Mouse (Mus musculus): ENCODE results near the gene Foxf1.

Foxf1 gene

GRCm38 (mm10) chr8:121132961-121133513, 48.9 kb downstream of the Foxf1 start:
- no peak for DNase-seq

- no peak for DNase-seq
Measured at GRCm38 (mm10) chr8:121134102-121134501, 49.9 kb downstream of the Foxf1 start.

GRCm38 (mm10) chr8:121134512-121134911, 50.3 kb downstream of the Foxf1 start:
- DNase-seq: no peak

GRCm38 (mm10) chr8:121136856-121137255, 52.7 kb downstream of the Foxf1 start:
- no peak for DNase-seq

Data from right cerebral cortex, postnatal 25 days (tissue).